9 mouse cellular contexts compared by ENCODE assay signal in the genomic region with DNA sequence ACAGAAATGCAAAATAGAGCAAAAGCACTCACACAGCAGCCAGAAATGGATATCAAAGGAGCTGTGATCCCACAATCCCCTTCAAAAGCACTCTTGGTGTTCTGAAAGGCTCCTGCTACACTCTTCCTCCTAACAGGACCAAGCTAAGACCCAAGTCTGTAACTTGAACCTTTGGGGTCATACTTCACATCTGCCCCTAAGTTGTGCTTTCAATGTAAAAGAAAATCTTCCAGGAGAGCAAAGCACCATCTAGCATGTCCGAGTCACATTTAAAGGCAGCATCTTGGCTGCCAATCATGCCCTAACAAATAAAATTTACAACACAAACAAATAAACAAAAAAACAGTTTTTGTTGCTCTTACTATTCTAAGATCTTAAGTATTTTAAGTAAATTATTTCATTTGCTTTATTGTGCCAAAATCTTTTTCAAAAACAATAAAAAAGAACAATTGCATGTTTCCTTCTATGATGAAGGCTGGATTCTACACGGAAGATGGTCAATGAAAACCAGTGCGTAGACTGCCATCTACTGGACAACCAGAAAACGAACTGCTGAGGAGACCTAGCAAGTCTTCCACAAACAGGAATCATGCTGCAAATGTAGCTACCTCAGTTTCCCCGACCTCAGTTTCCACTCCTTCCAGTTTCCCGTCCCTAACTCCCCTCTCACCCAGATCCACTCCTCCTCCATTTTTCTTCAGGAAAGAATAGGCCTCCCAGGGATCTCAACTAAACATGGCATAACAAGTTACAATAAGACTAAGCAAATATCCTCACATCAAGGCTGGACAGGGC. TPM values are rescaled to one million over a fixed set of nuclear protein-coding genes. Genes with fewer than 3 reads are reported as not detected.
DNase-seq lines count a peak whose midpoint lies in the region; ATAC-seq lines count a peak whose summit lies in the region.
"Had no signal": no experiment of that assay in that cellular context is flagged by ENCODE, and none has a peak within 500 bp of the region (broad histone marks: within the 10 kb centered on the region; RNA-seq: fewer than 3 reads in every experiment).

No protein-coding gene starts in this region.

- H3K4me1 ChIP-seq in midbrain, embryonic 10.5 days: no peaks in the 10 kb centered on the region
- no peaks in the 10 kb centered on the region for H3K4me1 ChIP-seq in midbrain, embryonic 16.5 days (ENCODE audit: control insufficient read depth, insufficient read depth, low read length)

- intact Hi-C loops in gastrocnemius, postnatal 14 days (cut with DNase I; ENCODE audit: low total_unique reads): no loop called here

- peak; percentile 17 for DNase-seq in midbrain, embryonic 10.5 days (ENCODE audit: low spot score)
- DNase-seq in MN1 (ENCODE audit: low spot score): peak; percentile 22
- peak; percentile 17 for DNase-seq in cerebellum, adult 9-11 months
- peak; percentile 18 for DNase-seq in gastrocnemius, postnatal 14 days
- DNase-seq in left cerebral cortex, adult 11 months (ENCODE audit: low spot score): peak; percentile 13
- no peak for DNase-seq in ovary, postnatal 10 days (ENCODE audit: low spot score)

- H3K4me2 ChIP-seq in midbrain, embryonic 16.5 days (ENCODE audit: low read length): no peak overlapping the region
- H3K4me2 ChIP-seq: heart, embryonic 13.5 days had no signal

- no peak for ATAC-seq in midbrain, embryonic 16.5 days
- ATAC-seq in monocyte, adult 5-6 weeks (replicated peaks; ENCODE audit: insufficient number of reproducible peaks, low FRiP score, low TSS enrichment, poor library complexity, severe bottlenecking): peak; percentile 59; the same call in 1 of the 2 replicates

- H3K4me3 ChIP-seq in midbrain, embryonic 10.5 days: no peak overlapping the region
- H3K4me3 ChIP-seq in midbrain, embryonic 16.5 days (ENCODE audit: low read depth, low read length): no peak overlapping the region
- H3K4me3 ChIP-seq: heart, embryonic 13.5 days had no signal

- no peaks in the 10 kb centered on the region for H3K9me3 ChIP-seq in midbrain, embryonic 10.5 days (replicated peaks)
- H3K9me3 ChIP-seq in midbrain, embryonic 16.5 days (replicated peaks; ENCODE audit: control insufficient read depth, low read length, poor library complexity, severe bottlenecking): no peaks in the 10 kb centered on the region
- H3K9me3 ChIP-seq: heart, embryonic 13.5 days had no signal

- H3K27me3 ChIP-seq in midbrain, embryonic 10.5 days (ENCODE audit: low read depth, poor library complexity, severe bottlenecking): no peaks in the 10 kb centered on the region
- no peaks in the 10 kb centered on the region for H3K27me3 ChIP-seq in midbrain, embryonic 16.5 days (ENCODE audit: control insufficient read depth, insufficient read depth, low read depth, low read length)
- H3K27me3 ChIP-seq: heart, embryonic 13.5 days had no signal

- H3K36me3 ChIP-seq in midbrain, embryonic 10.5 days: no peaks in the 10 kb centered on the region
- no peaks in the 10 kb centered on the region for H3K36me3 ChIP-seq in midbrain, embryonic 16.5 days (ENCODE audit: control insufficient read depth, insufficient read depth, low read length)
- H3K36me3 ChIP-seq: heart, embryonic 13.5 days had no signal

- WGBS in midbrain, embryonic 10.5 days: 15% methylated on average over 6 of the region's 6 CpGs
- 19% methylated on average over 6 of the region's 6 CpGs for WGBS in midbrain, embryonic 16.5 days

- H3K27ac ChIP-seq in midbrain, embryonic 10.5 days (replicated peaks): no peak overlapping the region
- no peak overlapping the region for H3K27ac ChIP-seq in midbrain, embryonic 16.5 days (ENCODE audit: low read length)
- H3K27ac ChIP-seq: heart, embryonic 13.5 days had no signal

- no peak overlapping the region for H3K9ac ChIP-seq in midbrain, embryonic 16.5 days (ENCODE audit: low read depth, low read length)
- H3K9ac ChIP-seq: heart, embryonic 13.5 days had no signal

RNA-seq across cellular contexts. Expression of a gene that starts 53.0 kb away (rescaled TPM):
- polyA plus RNA-seq in midbrain, embryonic 10.5 days (2016; fragmentation: Nextera tagmentation; extraction: Ambion mirVana): 6.4 and 8.6 TPM in 2 replicates
- polyA plus RNA-seq in midbrain, embryonic 16.5 days (2015; fragmentation: Nextera tagmentation; extraction: Ambion mirVana): 28.2 and 33.9 TPM in 2 replicates
- total RNA-seq in gastrocnemius, postnatal 14 days (2021): 100 to 1,000 TPM; 282 to 302 TPM
- not detected in 3 replicates for total RNA-seq in monocyte, adult 5-6 weeks (2017)

Comparison
In these comparisons a context has a peak if more than half of its experiments do, and no peak if none do; other contexts are left out.
1. RNA of a gene that starts 53.0 kb away (total RNA-seq): 282 to 302 TPM in gastrocnemius, postnatal 14 days; not detected in monocyte, adult 5-6 weeks; every median in the first group is over 100 times any median in the second.